Mouse (Mus musculus): ENCODE results near the gene Mpg. TPM values are rescaled to one million over a fixed set of nuclear protein-coding genes. Genes with fewer than 3 reads are reported as not detected.

Mpg gene
- 7.2 TPM for polyA plus RNA-seq (2015; fragmentation: Illumina TruSeq; extraction: RNeasy Lipid Tissue Mini Kit (QIAGEN cat#74804); ENCODE audit: insufficient read depth, low read depth, low replicate concordance)

DNA sequence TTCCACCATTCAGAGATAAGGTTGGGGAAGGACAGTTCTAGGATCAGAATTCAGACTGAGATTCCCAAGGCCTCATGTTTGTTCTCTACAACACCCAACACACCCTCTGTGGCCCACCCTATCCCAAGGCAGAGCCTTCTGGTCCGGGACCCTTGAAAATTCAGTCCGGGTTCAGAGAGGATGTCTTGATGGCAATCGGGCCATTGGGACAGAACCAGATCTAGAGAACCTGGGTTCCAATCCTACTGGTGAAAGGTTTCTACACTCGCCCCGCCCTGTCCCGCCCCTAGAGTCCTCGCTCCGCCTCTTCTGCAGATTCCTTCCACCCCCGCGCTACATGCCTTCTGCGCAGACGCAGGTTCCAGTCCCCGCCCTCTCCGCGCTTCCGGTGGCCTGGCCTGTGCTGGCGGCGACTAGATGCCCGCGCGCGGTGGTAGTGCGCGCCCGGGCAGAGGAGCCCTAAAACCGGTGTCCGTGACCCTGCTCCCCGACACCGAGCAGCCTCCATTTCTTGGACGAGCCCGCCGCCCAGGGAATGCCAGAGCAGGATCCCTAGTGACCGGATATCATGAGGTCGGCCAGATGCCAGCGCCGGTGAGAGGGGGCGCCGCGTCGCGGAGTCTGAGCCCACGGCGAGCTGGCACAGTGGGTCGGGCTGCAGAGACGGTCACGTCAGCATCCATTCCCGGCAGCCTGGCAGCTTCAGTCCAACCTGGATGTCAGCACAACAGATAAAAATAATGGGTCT, at the start of gene Mpg:
Gene Mpg (plus strand): TSS at position 382 of the 748 bp plus-strand sequence.

DNA sequence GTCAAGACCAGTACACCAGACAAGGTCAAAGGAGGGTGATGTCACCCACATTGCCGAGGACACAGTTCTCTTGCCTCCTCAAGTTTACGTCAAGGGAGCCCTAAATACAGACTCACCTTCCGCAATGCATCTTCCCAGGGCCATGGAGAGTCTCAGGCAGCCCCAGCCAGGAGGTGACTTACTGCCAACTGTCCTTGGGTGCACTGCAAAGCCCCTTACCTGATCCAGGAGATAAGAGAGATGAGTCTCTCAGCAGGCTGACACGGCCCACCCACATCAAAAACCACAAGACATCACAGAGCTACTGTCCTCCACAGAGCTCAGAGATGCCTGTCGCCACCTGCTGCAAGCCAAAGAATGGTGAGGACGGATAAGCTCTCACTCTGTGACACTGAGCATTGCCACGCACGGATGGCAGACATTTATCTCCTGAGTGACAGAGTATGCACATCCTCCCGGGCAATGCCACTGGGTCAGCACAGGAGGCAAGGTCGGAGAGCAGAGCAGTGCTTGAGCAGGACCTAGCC, 26.2 kb upstream of the Mpg start, which contains the start of gene Il9r:
Gene Il9r (minus strand): TSS at position 205 of the 527 bp plus-strand sequence.

DNA sequence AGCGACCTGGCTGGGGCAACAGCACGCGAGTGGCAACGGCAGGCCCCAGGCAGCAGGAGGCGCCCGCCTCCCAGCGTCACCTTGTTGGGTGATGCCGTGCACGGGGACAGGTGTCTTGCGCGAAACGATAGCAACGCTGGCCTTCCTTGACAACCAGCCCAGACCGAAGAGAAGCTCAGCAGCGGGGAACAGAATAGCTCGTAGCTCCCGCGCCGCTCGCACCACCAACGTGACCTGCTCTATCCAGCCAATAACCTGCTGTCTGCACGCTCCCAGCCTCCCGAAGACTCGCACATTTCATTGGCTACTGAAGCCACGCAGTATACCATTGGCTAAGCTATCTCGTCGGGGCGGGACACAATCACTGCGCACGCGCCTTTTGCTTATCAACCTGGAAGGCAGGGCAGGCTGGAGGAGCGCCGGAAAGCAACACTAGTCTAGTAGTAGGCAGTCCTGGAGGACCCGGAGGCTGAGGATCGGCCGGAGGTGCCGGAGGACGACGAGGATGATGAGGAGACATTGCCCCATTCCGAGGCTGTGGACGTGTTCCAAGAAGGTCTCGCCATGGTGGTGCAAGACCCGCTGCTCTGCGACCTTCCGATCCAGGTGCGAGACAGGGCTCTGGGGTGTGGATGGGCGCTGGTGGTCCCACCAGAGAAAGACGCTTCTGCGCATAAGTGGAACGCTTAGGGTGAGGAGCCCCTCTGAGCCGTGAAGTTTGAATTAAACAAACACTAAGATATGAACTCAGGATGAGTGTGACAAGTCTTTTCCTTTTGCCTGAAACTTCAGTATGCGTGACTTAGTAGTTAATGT, 21.0 kb upstream of the Mpg start, which contains the start of gene Snrnp25:
Gene Snrnp25 (plus strand): TSS at position 358 of the 816 bp plus-strand sequence.

DNA sequence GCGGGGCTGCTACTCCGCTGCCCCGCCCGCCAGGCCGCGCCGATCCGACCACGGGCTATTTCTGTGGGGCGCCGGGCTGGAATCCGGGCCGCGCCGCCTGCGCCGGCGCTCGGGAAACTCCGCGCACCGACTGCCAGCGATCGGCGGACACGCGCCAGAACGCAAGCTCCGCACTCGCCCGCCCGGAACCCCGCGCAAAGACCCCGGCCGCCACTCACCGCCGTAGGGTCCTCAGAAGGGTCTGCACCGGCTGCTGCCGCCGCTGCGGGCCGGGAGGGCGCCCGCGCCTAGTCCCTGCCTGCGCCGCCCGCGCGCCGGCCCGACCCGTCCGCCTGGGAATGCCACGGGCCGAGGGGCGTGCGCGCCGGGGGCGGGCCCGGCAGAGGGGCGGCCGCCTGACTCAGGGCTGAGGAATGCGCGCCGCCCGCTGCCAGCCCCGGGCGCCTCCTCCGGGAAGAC, 4.3 kb upstream of the Mpg start, which contains the start of gene Rhbdf1:
Gene Rhbdf1 (minus strand): TSS at position 350 of the 459 bp plus-strand sequence.

DNA sequence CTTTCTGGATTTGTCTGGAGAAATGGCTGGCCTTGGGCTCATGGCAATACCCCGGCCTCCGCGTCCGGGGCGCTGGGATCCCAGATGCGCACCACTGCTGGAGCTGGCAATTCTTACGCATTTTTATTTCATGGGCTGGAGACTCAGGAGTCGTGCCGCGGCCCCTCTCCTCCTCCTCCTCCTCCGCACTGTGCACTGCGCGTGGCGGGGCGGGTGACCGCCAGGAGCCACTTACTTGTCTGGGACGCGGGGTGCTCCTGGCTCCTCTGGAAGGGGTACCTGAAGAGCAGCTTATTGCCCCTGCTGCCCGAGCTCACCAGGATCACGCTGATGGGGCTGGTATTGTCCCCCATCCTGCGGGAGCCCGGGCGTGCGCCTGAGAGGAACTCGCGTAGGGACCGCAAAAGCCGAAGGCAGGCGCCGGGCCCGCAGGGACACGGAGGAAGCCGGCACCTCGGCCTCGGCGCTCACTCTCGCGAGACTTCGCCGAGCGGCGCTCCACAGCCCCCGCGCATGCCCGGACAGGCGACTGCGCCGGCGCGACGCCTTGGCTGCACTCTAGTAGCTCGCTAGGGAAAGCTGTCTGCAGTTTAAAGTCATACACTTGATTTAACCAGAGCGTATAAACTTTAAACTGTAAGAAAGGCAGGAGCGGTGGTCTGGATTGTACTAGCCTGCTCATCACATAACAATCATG, 41.0 kb downstream of the Mpg start, which contains the start of gene Nprl3:
Gene Nprl3 (minus strand): TSS at position 520 of the 697 bp plus-strand sequence.

DNA sequence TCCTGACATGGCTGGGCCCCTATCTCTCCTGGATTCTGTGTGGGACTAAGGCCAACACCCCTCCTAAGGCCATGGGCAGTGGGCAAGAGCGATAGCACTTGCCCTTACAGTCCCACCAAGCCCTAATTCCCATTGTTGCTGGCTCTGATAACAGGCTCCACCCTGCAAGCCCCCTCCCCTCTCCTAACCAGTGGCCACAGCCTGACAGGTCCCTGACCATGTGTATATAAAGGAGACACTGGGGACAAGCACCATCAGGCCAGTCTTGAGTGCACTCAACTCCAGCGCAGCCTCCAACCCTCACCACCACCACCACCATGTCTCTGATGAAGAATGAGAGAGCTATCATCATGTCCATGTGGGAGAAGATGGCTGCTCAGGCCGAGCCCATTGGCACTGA, 50.0 kb downstream of the Mpg start, which contains the start of gene Hba-x:
Gene Hba-x (plus strand): TSS at position 54 of the 400 bp plus-strand sequence.

Other genes starting within 250 kb of the Mpg start
- 1.6 TPM for gene Nsg2, start 226.0 kb upstream of the Mpg start, polyA plus RNA-seq (2015; fragmentation: Illumina TruSeq; extraction: RNeasy Lipid Tissue Mini Kit (QIAGEN cat#74804); ENCODE audit: insufficient read depth, low read depth, low replicate concordance)
- not detected for gene Il9r, start 26.2 kb upstream of the Mpg start, polyA plus RNA-seq (2015; fragmentation: Illumina TruSeq; extraction: RNeasy Lipid Tissue Mini Kit (QIAGEN cat#74804); ENCODE audit: insufficient read depth, low read depth, low replicate concordance)
- 2.9 TPM for gene Snrnp25, start 21.1 kb upstream of the Mpg start, polyA plus RNA-seq (2015; fragmentation: Illumina TruSeq; extraction: RNeasy Lipid Tissue Mini Kit (QIAGEN cat#74804); ENCODE audit: insufficient read depth, low read depth, low replicate concordance)
- gene Rhbdf1, start 4.2 kb upstream of the Mpg start, polyA plus RNA-seq (2015; fragmentation: Illumina TruSeq; extraction: RNeasy Lipid Tissue Mini Kit (QIAGEN cat#74804); ENCODE audit: insufficient read depth, low read depth, low replicate concordance) = 21.8 TPM
- gene Nprl3, start 41.2 kb downstream of the Mpg start, polyA plus RNA-seq (2015; fragmentation: Illumina TruSeq; extraction: RNeasy Lipid Tissue Mini Kit (QIAGEN cat#74804); ENCODE audit: insufficient read depth, low read depth, low replicate concordance) = 15.8 TPM
- not detected for gene Hba-x, start 49.9 kb downstream of the Mpg start, polyA plus RNA-seq (2015; fragmentation: Illumina TruSeq; extraction: RNeasy Lipid Tissue Mini Kit (QIAGEN cat#74804); ENCODE audit: insufficient read depth, low read depth, low replicate concordance)
- 1,664 TPM for gene Hba-a1, start 57.0 kb downstream of the Mpg start, polyA plus RNA-seq (2015; fragmentation: Illumina TruSeq; extraction: RNeasy Lipid Tissue Mini Kit (QIAGEN cat#74804); ENCODE audit: insufficient read depth, low read depth, low replicate concordance)
- gene Hbq1b, start 60.5 kb downstream of the Mpg start, polyA plus RNA-seq (2015; fragmentation: Illumina TruSeq; extraction: RNeasy Lipid Tissue Mini Kit (QIAGEN cat#74804); ENCODE audit: insufficient read depth, low read depth, low replicate concordance) = not detected
- gene Hba-a2, start 70.0 kb downstream of the Mpg start, polyA plus RNA-seq (2015; fragmentation: Illumina TruSeq; extraction: RNeasy Lipid Tissue Mini Kit (QIAGEN cat#74804); ENCODE audit: insufficient read depth, low read depth, low replicate concordance) = 1,706 TPM
- not detected for gene Hbq1a, start 73.6 kb downstream of the Mpg start, polyA plus RNA-seq (2015; fragmentation: Illumina TruSeq; extraction: RNeasy Lipid Tissue Mini Kit (QIAGEN cat#74804); ENCODE audit: insufficient read depth, low read depth, low replicate concordance)
- 2.8 TPM for gene Sh3pxd2b, start 121.3 kb downstream of the Mpg start, polyA plus RNA-seq (2015; fragmentation: Illumina TruSeq; extraction: RNeasy Lipid Tissue Mini Kit (QIAGEN cat#74804); ENCODE audit: insufficient read depth, low read depth, low replicate concordance)
- gene Ubtd2, start 228.9 kb downstream of the Mpg start, polyA plus RNA-seq (2015; fragmentation: Illumina TruSeq; extraction: RNeasy Lipid Tissue Mini Kit (QIAGEN cat#74804); ENCODE audit: insufficient read depth, low read depth, low replicate concordance) = 2.9 TPM